Mouse (Mus musculus): ENCODE measurements around the gene Dnajb14. TPM values are rescaled to one million over a fixed set of nuclear protein-coding genes. Genes with fewer than 3 reads are reported as not detected.
"Not testable (repeated sequence)": the region's sequence is repeated elsewhere in the genome, so short reads cannot be mapped to it uniquely, and the experiment has no call there.

Gene Dnajb14
- polyA plus RNA-seq, 1 experiment from 2014 or later, result 10.0 TPM

GRCm38 (mm10) chr3:137946827-137947226 is 79.4 kb downstream of the Dnajb14 start:
- H3K4me2 ChIP-seq (ENCODE audit: low read length), result no peak overlapping the region
- 83% methylated on average over 3 of the region's 3 CpGs for WGBS
- H3K4me3 ChIP-seq (ENCODE audit: low read depth, low read length), result no peak overlapping the region
- H3K27ac ChIP-seq (ENCODE audit: low read depth), result no peak overlapping the region
- no peak for DNase-seq (ENCODE audit: low spot score)
- no peaks in the 10 kb centered on the region for H3K27me3 ChIP-seq (replicated peaks; ENCODE audit: control insufficient read depth, insufficient read depth, low read length)
- no peaks in the 10 kb centered on the region for H3K36me3 ChIP-seq (ENCODE audit: control insufficient read depth, insufficient read depth, low read length)
- peaks cover 2% of the 10 kb centered on the region; the same call in 1 of the 2 replicates for H3K4me1 ChIP-seq (replicated peaks; ENCODE audit: control insufficient read depth, insufficient read depth, low read length)
- H3K9me3 ChIP-seq (ENCODE audit: control insufficient read depth, low read length), result no peaks in the 10 kb centered on the region
- ATAC-seq (replicated peaks; ENCODE audit: low FRiP score, low TSS enrichment, low read depth), result no peak
- no peak overlapping the region for H3K9ac ChIP-seq (ENCODE audit: low read length)

GRCm38 (mm10) chr3:137947525-137947924 is 80.0 kb downstream of the Dnajb14 start:
- 73% methylated on average over 4 of the region's 4 CpGs for WGBS
- Histone ChIP-seq H3K9ac (ENCODE audit: low read length) (no peak overlapping the region), H3K27ac (ENCODE audit: low read depth) (no peak overlapping the region), H3K9me3 (ENCODE audit: control insufficient read depth, low read length) (no peaks in the 10 kb centered on the region), H3K27me3 (replicated peaks; ENCODE audit: control insufficient read depth, insufficient read depth, low read length) (no peaks in the 10 kb centered on the region), H3K36me3 (ENCODE audit: control insufficient read depth, insufficient read depth, low read length) (no peaks in the 10 kb centered on the region), H3K4me3 (ENCODE audit: low read depth, low read length) (no peak overlapping the region), H3K4me1 (replicated peaks; ENCODE audit: control insufficient read depth, insufficient read depth, low read length) (peaks cover 6% of the 10 kb centered on the region; the same call in 1 of the 2 replicates), H3K4me2 (ENCODE audit: low read length) (no peak overlapping the region)
- ATAC-seq (replicated peaks; ENCODE audit: low FRiP score, low TSS enrichment, low read depth) (no peak), DNase-seq (ENCODE audit: low spot score) (no peak)

GRCm38 (mm10) chr3:137950191-137950885 is 82.9 kb downstream of the Dnajb14 start:
- Histone ChIP-seq H3K27ac (ENCODE audit: low read depth) (no peak overlapping the region), H3K4me3 (ENCODE audit: low read depth, low read length) (no peak overlapping the region), H3K4me1 (replicated peaks; ENCODE audit: control insufficient read depth, insufficient read depth, low read length) (peaks cover 15% of the 10 kb centered on the region; the same call in 1 of the 2 replicates), H3K36me3 (ENCODE audit: control insufficient read depth, insufficient read depth, low read length) (no peaks in the 10 kb centered on the region), H3K9me3 (ENCODE audit: control insufficient read depth, low read length) (no peaks in the 10 kb centered on the region), H3K4me2 (ENCODE audit: low read length) (no peak overlapping the region), H3K27me3 (replicated peaks; ENCODE audit: control insufficient read depth, insufficient read depth, low read length) (no peaks in the 10 kb centered on the region), H3K9ac (ENCODE audit: low read length) (no peak overlapping the region)
- no peak for DNase-seq (ENCODE audit: low spot score)
- 77% methylated on average over 10 of the region's 10 CpGs for WGBS
- no peak for ATAC-seq (replicated peaks; ENCODE audit: low FRiP score, low TSS enrichment, low read depth)

GRCm38 (mm10) chr3:137951302-137951701 is 83.8 kb downstream of the Dnajb14 start:
- H3K27me3 ChIP-seq (replicated peaks; ENCODE audit: control insufficient read depth, insufficient read depth, low read length); H3K9ac ChIP-seq (ENCODE audit: low read length); ATAC-seq (replicated peaks; ENCODE audit: low FRiP score, low TSS enrichment, low read depth); H3K36me3 ChIP-seq (ENCODE audit: control insufficient read depth, insufficient read depth, low read length); DNase-seq (ENCODE audit: low spot score); H3K9me3 ChIP-seq (ENCODE audit: control insufficient read depth, low read length); H3K4me3 ChIP-seq (ENCODE audit: low read depth, low read length); H3K27ac ChIP-seq (ENCODE audit: low read depth); H3K4me2 ChIP-seq (ENCODE audit: low read length): not testable (repeated sequence)
- H3K4me1 ChIP-seq (replicated peaks; ENCODE audit: control insufficient read depth, insufficient read depth, low read length), result peaks cover 19% of the 10 kb centered on the region; the same call in 1 of the 2 replicates
- 85% methylated on average over 3 of the region's 3 CpGs for WGBS

GRCm38 (mm10) chr3:137951819-137952218 is 84.3 kb downstream of the Dnajb14 start:
- no peak overlapping the region for H3K4me3 ChIP-seq (ENCODE audit: low read depth, low read length)
- H3K9ac ChIP-seq (ENCODE audit: low read length), result no peak overlapping the region
- no peaks in the 10 kb centered on the region for H3K27me3 ChIP-seq (replicated peaks; ENCODE audit: control insufficient read depth, insufficient read depth, low read length)
- no peak overlapping the region for H3K4me2 ChIP-seq (ENCODE audit: low read length)
- peak overlapping the region; percentile 33; the same call in 1 of the 2 replicates for H3K27ac ChIP-seq (ENCODE audit: low read depth)
- 27% methylated on average over 7 of the region's 7 CpGs for WGBS
- no peak for DNase-seq (ENCODE audit: low spot score)
- H3K4me1 ChIP-seq (replicated peaks; ENCODE audit: control insufficient read depth, insufficient read depth, low read length), result peaks cover 19% of the 10 kb centered on the region; the same call in 1 of the 2 replicates
- H3K9me3 ChIP-seq (ENCODE audit: control insufficient read depth, low read length), result no peaks in the 10 kb centered on the region
- peak; percentile 50; the same call in 1 of the 2 replicates for ATAC-seq (replicated peaks; ENCODE audit: low FRiP score, low TSS enrichment, low read depth)
- no peaks in the 10 kb centered on the region for H3K36me3 ChIP-seq (ENCODE audit: control insufficient read depth, insufficient read depth, low read length)

- Histone ChIP-seq H3K4me3 (ENCODE audit: low read depth, low read length) (no peak overlapping the region), H3K9ac (ENCODE audit: low read length) (no peak overlapping the region), H3K27me3 (replicated peaks; ENCODE audit: control insufficient read depth, insufficient read depth, low read length) (no peaks in the 10 kb centered on the region), H3K4me1 (replicated peaks; ENCODE audit: control insufficient read depth, insufficient read depth, low read length) (peaks cover 19% of the 10 kb centered on the region; the same call in 1 of the 2 replicates), H3K9me3 (ENCODE audit: control insufficient read depth, low read length) (no peaks in the 10 kb centered on the region), H3K27ac (ENCODE audit: low read depth) (peak overlapping the region; percentile 33; the same call in 1 of the 2 replicates), H3K36me3 (ENCODE audit: control insufficient read depth, insufficient read depth, low read length) (no peaks in the 10 kb centered on the region), H3K4me2 (ENCODE audit: low read length) (no peak overlapping the region)
- DNase-seq (ENCODE audit: low spot score) (no peak), ATAC-seq (replicated peaks; ENCODE audit: low FRiP score, low TSS enrichment, low read depth) (peak; percentile 86)
- WGBS, result 44% methylated on average over 4 of the region's 4 CpGs
Measured at GRCm38 (mm10) chr3:137952225-137952913, 84.9 kb downstream of the Dnajb14 start.

GRCm38 (mm10) chr3:137952914-137953880 is 85.7 kb downstream of the Dnajb14 start:
- DNase-seq (ENCODE audit: low spot score) (no peak), ATAC-seq (replicated peaks; ENCODE audit: low FRiP score, low TSS enrichment, low read depth) (peak; percentile 61)
- H3K27ac ChIP-seq (ENCODE audit: low read depth), result peak overlapping the region; percentile 33; the same call in 1 of the 2 replicates
- 60% methylated on average over 14 of the region's 14 CpGs for WGBS
- H3K4me2 ChIP-seq (ENCODE audit: low read length), result no peak overlapping the region
- H3K4me1 ChIP-seq (replicated peaks; ENCODE audit: control insufficient read depth, insufficient read depth, low read length), result peaks cover 19% of the 10 kb centered on the region; the same call in 1 of the 2 replicates
- no peak overlapping the region for H3K9ac ChIP-seq (ENCODE audit: low read length)
- no peaks in the 10 kb centered on the region for H3K27me3 ChIP-seq (replicated peaks; ENCODE audit: control insufficient read depth, insufficient read depth, low read length)
- H3K9me3 ChIP-seq (ENCODE audit: control insufficient read depth, low read length), result no peaks in the 10 kb centered on the region
- H3K36me3 ChIP-seq (ENCODE audit: control insufficient read depth, insufficient read depth, low read length), result no peaks in the 10 kb centered on the region
- no peak overlapping the region for H3K4me3 ChIP-seq (ENCODE audit: low read depth, low read length)

- ATAC-seq (replicated peaks; ENCODE audit: low FRiP score, low TSS enrichment, low read depth) (no peak), DNase-seq (ENCODE audit: low spot score) (no peak)
- H3K36me3 ChIP-seq (ENCODE audit: control insufficient read depth, insufficient read depth, low read length), result no peaks in the 10 kb centered on the region
- H3K9ac ChIP-seq (ENCODE audit: low read length), result no peak overlapping the region
- WGBS, result 69% methylated on average over 23 of the region's 23 CpGs
- H3K4me2 ChIP-seq (ENCODE audit: low read length), result no peak overlapping the region
- H3K4me3 ChIP-seq (ENCODE audit: low read depth, low read length), result no peak overlapping the region
- no peaks in the 10 kb centered on the region for H3K9me3 ChIP-seq (ENCODE audit: control insufficient read depth, low read length)
- no peak overlapping the region for H3K27ac ChIP-seq (ENCODE audit: low read depth)
- H3K4me1 ChIP-seq (replicated peaks; ENCODE audit: control insufficient read depth, insufficient read depth, low read length), result peaks cover 19% of the 10 kb centered on the region; the same call in 1 of the 2 replicates
- no peaks in the 10 kb centered on the region for H3K27me3 ChIP-seq (replicated peaks; ENCODE audit: control insufficient read depth, insufficient read depth, low read length)
Measured at GRCm38 (mm10) chr3:137954256-137954916, 86.9 kb downstream of the Dnajb14 start.
